In genomic region chr9:74971191-74971976, GRCm38 (mm10) we compare ENCODE assay signal across 19 mouse cellular contexts. TPM values are rescaled to one million over a fixed set of nuclear protein-coding genes. Genes with fewer than 3 reads are reported as not detected.
DNase-seq lines count a peak whose midpoint lies in the region; ATAC-seq and TF ChIP-seq lines count a peak whose summit lies in the region.
"Had no signal": no experiment of that assay in that cellular context is flagged by ENCODE, and none has a peak within 500 bp of the region (broad histone marks: within the 10 kb centered on the region; RNA-seq: fewer than 3 reads in every experiment).

No protein-coding gene starts in this region.

- WGBS in kidney, embryonic 14.5 days = 88% methylated on average over 12 of the region's 12 CpGs
- 57% methylated on average over 12 of the region's 12 CpGs for WGBS in lung, postnatal 0 days
- 90% methylated on average over 12 of the region's 12 CpGs for WGBS in hindbrain, embryonic 10.5 days

- intact Hi-C loops in gastrocnemius, adult 2 months (cut with DNase I) = no loop called here

- peak overlapping the region; percentile 95 for H3K27ac ChIP-seq in gastrocnemius, adult 2 months
- H3K27ac ChIP-seq in kidney, embryonic 14.5 days (ENCODE audit: low read depth, low read length) = no peak overlapping the region
- H3K27ac ChIP-seq in lung, postnatal 0 days (ENCODE audit: low read length) = peak overlapping the region; percentile 32; the same call in 1 of the 2 replicates
- H3K27ac ChIP-seq in hindbrain, embryonic 10.5 days = no peak overlapping the region
- H3K27ac ChIP-seq: embryonic facial prominence, embryonic 15.5 days; hindbrain, embryonic 12.5 days had no signal

- H3K27me3 ChIP-seq in kidney, embryonic 14.5 days (ENCODE audit: control insufficient read depth, insufficient read depth, low read length) = no peaks in the 10 kb centered on the region
- no peaks in the 10 kb centered on the region for H3K27me3 ChIP-seq in lung, postnatal 0 days (replicated peaks; ENCODE audit: insufficient read depth, low read length)
- H3K27me3 ChIP-seq in hindbrain, embryonic 10.5 days (ENCODE audit: insufficient read depth, poor library complexity, severe bottlenecking) = 0 out of 2 replicates have a peak, but pooled peaks cover 3% of the 10 kb centered on the region
- H3K27me3 ChIP-seq: embryonic facial prominence, embryonic 15.5 days; hindbrain, embryonic 12.5 days had no signal

- TF ChIP-seq EP300 in lung, postnatal 0 days (IDR thresholded peaks at IDR 0.05) = no peak; the same call in 1 of the 2 replicates

- peaks cover 13% of the 10 kb centered on the region for H3K4me1 ChIP-seq in kidney, embryonic 14.5 days (ENCODE audit: control insufficient read depth, insufficient read depth, low read length)
- H3K4me1 ChIP-seq in lung, postnatal 0 days (ENCODE audit: insufficient read depth, low read depth, low read length) = peaks cover 11% of the 10 kb centered on the region; the same call in 1 of the 2 replicates
- H3K4me1 ChIP-seq in hindbrain, embryonic 10.5 days (replicated peaks) = peaks cover 25% of the 10 kb centered on the region

- H3K9me3 ChIP-seq in kidney, embryonic 14.5 days (ENCODE audit: control insufficient read depth, low read length) = no peaks in the 10 kb centered on the region
- no peaks in the 10 kb centered on the region for H3K9me3 ChIP-seq in lung, postnatal 0 days (ENCODE audit: low read length)
- no peaks in the 10 kb centered on the region for H3K9me3 ChIP-seq in hindbrain, embryonic 10.5 days
- H3K9me3 ChIP-seq: embryonic facial prominence, embryonic 15.5 days; hindbrain, embryonic 12.5 days had no signal

- no peak overlapping the region for H3K4me3 ChIP-seq in gastrocnemius, adult 2 months
- no peak overlapping the region for H3K4me3 ChIP-seq in kidney, embryonic 14.5 days (ENCODE audit: low read length)
- H3K4me3 ChIP-seq in lung, postnatal 0 days (ENCODE audit: low read depth, low read length) = no peak overlapping the region
- H3K4me3 ChIP-seq in hindbrain, embryonic 10.5 days = no peak overlapping the region
- H3K4me3 ChIP-seq: embryonic facial prominence, embryonic 15.5 days; hindbrain, embryonic 12.5 days; layer of hippocampus, adult 2 months had no signal

- no peak for TF ChIP-seq CTCF in gastrocnemius, adult 2 months (IDR thresholded peaks at IDR 0.05)
- no peak for TF ChIP-seq CTCF in lung, postnatal 0 days (IDR thresholded peaks at IDR 0.05)

- H3K36me3 ChIP-seq in kidney, embryonic 14.5 days (ENCODE audit: control insufficient read depth, insufficient read depth, low read length) = no peaks in the 10 kb centered on the region
- no peaks in the 10 kb centered on the region for H3K36me3 ChIP-seq in lung, postnatal 0 days (ENCODE audit: insufficient read depth, low read length)
- H3K36me3 ChIP-seq in hindbrain, embryonic 10.5 days = no peaks in the 10 kb centered on the region
- H3K36me3 ChIP-seq: embryonic facial prominence, embryonic 15.5 days; hindbrain, embryonic 12.5 days had no signal

- DNase-seq in gastrocnemius, adult 2 months = no peak
- no peak for DNase-seq in gastrocnemius, adult 8-10 months (ENCODE audit: low spot score in 2 of 2)
- peak; percentile 64 for DNase-seq in kidney, adult 9 months
- DNase-seq in 3T3-L1 (ENCODE audit: low read depth, low spot score) = peak; percentile 52
- DNase-seq in lung, postnatal 0 days (ENCODE audit: low spot score) = peak; percentile 74
- DNase-seq in hindbrain, embryonic 10.5 days (ENCODE audit: low spot score) = no peak
- DNase-seq: adrenal gland, adult 8-10 months; B cell, adult 2 months; cerebellum, postnatal 25 days; left cerebral cortex, postnatal 4 days; liver; right cerebral cortex, postnatal 14 days; thymus, adult 2 months had no signal

- H3K4me2 ChIP-seq in kidney, embryonic 14.5 days (replicated peaks; ENCODE audit: low read depth, low read length) = no peak overlapping the region
- H3K4me2 ChIP-seq in lung, postnatal 0 days (replicated peaks; ENCODE audit: low read depth, low read length) = no peak overlapping the region
- H3K4me2 ChIP-seq: embryonic facial prominence, embryonic 15.5 days; hindbrain, embryonic 12.5 days had no signal

- no peak for ATAC-seq in kidney, embryonic 14.5 days (ENCODE audit: low FRiP score, low TSS enrichment)
- ATAC-seq in lung, postnatal 0 days = peak; percentile 37
- ATAC-seq: forebrain, embryonic 16.5 days; inflammation-experienced regulatory T-cells, adult 6 months had no signal

- no peak overlapping the region for H3K9ac ChIP-seq in kidney, embryonic 14.5 days (ENCODE audit: low read depth, low read length)
- H3K9ac ChIP-seq in lung, postnatal 0 days (replicated peaks; ENCODE audit: low read depth) = no peak overlapping the region
- H3K9ac ChIP-seq: embryonic facial prominence, embryonic 15.5 days; hindbrain, embryonic 12.5 days had no signal

RNA-seq across cellular contexts. Expression of gene Fam214a, which starts 18.7 kb away (rescaled TPM):
- 10 to 100 TPM; 21.0 to 29.4 TPM for total RNA-seq in gastrocnemius, adult 2 months (2021)
- total RNA-seq in gastrocnemius, adult 8-10 months (2022) = 10 to 100 TPM; 19.4 to 35.5 (median 24.3) TPM
- polyA plus RNA-seq in kidney, embryonic 14.5 days (2014; fragmentation: Nextera tagmentation; extraction: Ambion mirVana) = 6.0 and 10.4 TPM in 2 replicates
- polyA plus RNA-seq in lung, postnatal 0 days (2015; fragmentation: Nextera tagmentation; extraction: Ambion mirVana) = 10.5 and 12.8 TPM in 2 replicates
- 8.6 and 13.1 TPM in 2 replicates for polyA plus RNA-seq in hindbrain, embryonic 10.5 days (2016; fragmentation: Nextera tagmentation; extraction: Ambion mirVana)

Comparison
In these comparisons a context has a peak if more than half of its experiments do, and no peak if none do; other contexts are left out.
1. DNase-seq: peak in kidney, adult 9 months (single experiment), 3T3-L1 (single experiment) and lung, postnatal 0 days (single experiment); none in gastrocnemius, adult 2 months (single experiment), gastrocnemius, adult 8-10 months (0 of 2) and hindbrain, embryonic 10.5 days (single experiment).
2. H3K27ac ChIP-seq: peak in gastrocnemius, adult 2 months (single experiment) and lung, postnatal 0 days (single experiment); none in kidney, embryonic 14.5 days (single experiment) and hindbrain, embryonic 10.5 days (single experiment).